Mouse (Mus musculus): ENCODE data around the gene Slc2a13.

The Slc2a13 gene

GRCm38 (mm10) chr15:91279571-91279970 lies 293.5 kb downstream of the Slc2a13 start:
- DNase-seq (ENCODE audit: low spot score in 2 of 2) = no peak

GRCm38 (mm10) chr15:91275961-91276360 lies 297.1 kb downstream of the Slc2a13 start:
- no peak for DNase-seq (ENCODE audit: low spot score in 2 of 2)

- no peak for DNase-seq (ENCODE audit: low spot score in 2 of 2)
Observed at GRCm38 (mm10) chr15:91268532-91268931, 304.5 kb downstream of the Slc2a13 start.

GRCm38 (mm10) chr15:91263926-91264325 lies 309.1 kb downstream of the Slc2a13 start:
- no peak for DNase-seq (ENCODE audit: low spot score in 2 of 2)

- DNase-seq (ENCODE audit: low spot score in 2 of 2) = no peak
Observed at GRCm38 (mm10) chr15:91260578-91260977, 312.5 kb downstream of the Slc2a13 start.

GRCm38 (mm10) chr15:91257140-91257539 lies 315.9 kb downstream of the Slc2a13 start:
- no peak for DNase-seq (ENCODE audit: low spot score in 2 of 2)

- DNase-seq (ENCODE audit: low spot score in 2 of 2) = no peak
Observed at GRCm38 (mm10) chr15:91255308-91255707, 317.8 kb downstream of the Slc2a13 start.

- DNase-seq (ENCODE audit: low spot score in 2 of 2) = no peak
Observed at GRCm38 (mm10) chr15:91252956-91253355, 320.1 kb downstream of the Slc2a13 start.

GRCm38 (mm10) chr15:91251544-91252408 lies 321.3 kb downstream of the Slc2a13 start:
- no peak for DNase-seq (ENCODE audit: low spot score in 2 of 2)

- DNase-seq (ENCODE audit: low spot score in 2 of 2) = no peak
Observed at GRCm38 (mm10) chr15:91250815-91251214, 322.2 kb downstream of the Slc2a13 start.

- no peak for DNase-seq (ENCODE audit: low spot score in 2 of 2)
Observed at GRCm38 (mm10) chr15:91240683-91241335, 332.3 kb downstream of the Slc2a13 start.

GRCm38 (mm10) chr15:91237294-91237693 lies 335.8 kb downstream of the Slc2a13 start:
- no peak for DNase-seq (ENCODE audit: low spot score in 2 of 2)

All from natural killer cell, adult 2 months (primary cell).